Mouse (Mus musculus) limb, embryonic 11.5 days (tissue): ENCODE measurements around the gene Cacnb4. TPM values are rescaled to one million over a fixed set of nuclear protein-coding genes. Genes with fewer than 3 reads are reported as not detected.

Source experiments
- ATAC-seq: fragments of 200-750 bp; cut with Nextera tagmentation; 2 replicates; pipeline ENCODE4 v1.8.0; 2017; ENCODE audit warnings: low read depth; ENCODE audit not compliant: insufficient number of reproducible peaks, low FRiP score, low TSS enrichment
- DNase-seq: peaks from one replicate; pipeline ENCODE4 v3.0.0-alpha.2; 2015; ENCODE audit warnings: low spot score
- H3K27ac ChIP-seq: fragments of 300-500 bp; sonication (generic); replicated peaks from 2 replicates; pipeline ENCODE4 v1.5.1; 2014; ENCODE audit warnings: low read depth, mild to moderate bottlenecking, low read length
- H3K27me3 ChIP-seq: fragments of 300-500 bp; sonication (generic); 2 replicates; pipeline ENCODE4 v1.6.1; 2014; ENCODE audit warnings: mild to moderate bottlenecking, low read length, mixed read lengths; ENCODE audit not compliant: control insufficient read depth, insufficient read depth
- H3K36me3 ChIP-seq: fragments of 300-500 bp; sonication (generic); 2 replicates; pipeline ENCODE4 v1.6.1; 2014; ENCODE audit warnings: mild to moderate bottlenecking, low read length, moderate library complexity, mixed read lengths; ENCODE audit not compliant: control insufficient read depth, insufficient read depth
- H3K4me1 ChIP-seq: fragments of 300-500 bp; sonication (generic); 2 replicates; pipeline ENCODE4 v1.6.1; 2014; ENCODE audit warnings: low read length, mixed read lengths; ENCODE audit not compliant: control insufficient read depth, insufficient read depth
- H3K4me2 ChIP-seq: fragments of 300-500 bp; sonication (generic); 2 replicates; pipeline ENCODE4 v1.6.1; 2014; ENCODE audit warnings: low read depth, mild to moderate bottlenecking, moderate library complexity; ENCODE audit not compliant: severe bottlenecking
- H3K4me3 ChIP-seq: fragments of 300-500 bp; sonication (generic); 2 replicates; pipeline ENCODE4 v1.5.1; 2014; ENCODE audit warnings: low read depth, low read length
- H3K9ac ChIP-seq: fragments of 300-500 bp; sonication (generic); 2 replicates; pipeline ENCODE4 v1.6.1; 2014; ENCODE audit warnings: mild to moderate bottlenecking, low read length
- H3K9me3 ChIP-seq: fragments of 300-500 bp; sonication (generic); 2 replicates; pipeline ENCODE4 v1.6.1; 2016; ENCODE audit warnings: low read length; ENCODE audit not compliant: control insufficient read depth
- WGBS: fragments of 180-500 bp; shearing (Covaris S2); extraction: QIAGEN DNeasy Blood & Tissue Kit; methylation state at CpG from one replicate; pipeline ENCODE4 v1.1.7; 2014; 5-methylcytosine and 5-hydroxymethylcytosine counted together
- polyA plus RNA-seq: library from polyadenylated mRNA; unstranded; fragments of >200 nt; fragmentation: Nextera tagmentation; extraction: Ambion mirVana; gene quantifications from 2 replicates; pipeline ENCODE4 v1.2.1, GENCODE M21; 2014

Gene Cacnb4
- polyA plus RNA-seq, 1 experiment from 2014 or later = 0.52 TPM

DNA sequence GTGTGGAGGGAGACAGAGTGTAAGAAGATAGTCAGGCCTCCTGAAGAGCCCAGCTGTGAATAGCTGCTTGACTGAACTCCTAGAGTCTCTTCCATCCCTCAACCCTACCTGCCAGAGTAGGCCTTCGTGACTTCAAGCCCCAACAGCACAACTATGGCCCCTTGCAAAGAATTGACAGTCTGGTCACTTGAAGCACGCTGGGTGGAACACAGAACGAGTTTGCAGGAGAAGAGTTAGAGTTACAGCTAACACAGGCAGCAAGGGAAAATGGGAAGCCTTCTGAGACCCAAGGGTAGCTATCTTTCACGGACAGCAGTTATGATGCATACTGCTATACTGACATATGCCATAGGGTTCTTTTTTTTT is 119.7 kb downstream of the Cacnb4 start:
- H3K4me2 ChIP-seq = no peak overlapping the region
- H3K4me1 ChIP-seq = no peaks in the 10 kb centered on the region
- no peak for ATAC-seq
- no peak overlapping the region for H3K9ac ChIP-seq
- H3K4me3 ChIP-seq = no peak overlapping the region
- DNase-seq = no peak
- no peaks in the 10 kb centered on the region for H3K9me3 ChIP-seq
- H3K27me3 ChIP-seq = no peaks in the 10 kb centered on the region
- H3K36me3 ChIP-seq = no peaks in the 10 kb centered on the region
- H3K27ac ChIP-seq = no peak overlapping the region
- WGBS = 93% methylated on average over 4 of the region's 4 CpGs

DNA sequence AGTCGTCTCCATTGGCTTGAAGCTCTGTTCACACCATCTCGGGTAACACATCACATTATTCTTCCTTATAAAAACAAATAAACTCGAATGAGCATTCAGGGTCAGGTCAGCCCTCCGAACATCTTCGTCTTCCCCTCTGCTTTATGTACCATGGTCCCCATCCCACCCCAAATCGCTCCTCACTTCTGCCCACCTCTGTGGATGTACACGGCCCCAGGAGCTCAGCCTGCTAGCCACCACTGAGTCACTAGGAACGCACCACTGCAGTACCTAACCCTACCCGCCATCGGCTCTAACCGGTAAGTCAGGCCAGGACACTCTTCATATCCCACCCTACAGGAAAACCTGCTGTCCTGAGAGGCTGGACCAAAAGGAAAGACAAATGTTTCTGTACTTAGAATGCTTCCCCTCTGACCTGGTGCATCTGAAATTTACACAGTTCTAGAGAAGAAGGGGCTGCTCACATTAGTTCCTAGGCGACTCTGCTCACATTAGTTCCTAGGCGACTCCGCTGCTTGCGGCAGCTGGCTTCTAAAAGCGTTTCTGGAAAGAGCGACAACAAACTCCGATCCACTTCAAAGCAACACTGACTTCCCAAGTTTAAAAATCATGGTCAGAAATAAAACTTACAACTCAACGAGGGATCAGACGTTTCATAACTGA is 120.2 kb downstream of the Cacnb4 start:
- Histone ChIP-seq H3K9me3 (no peaks in the 10 kb centered on the region), H3K4me1 (no peaks in the 10 kb centered on the region), H3K4me2 (no peak overlapping the region), H3K9ac (no peak overlapping the region), H3K4me3 (no peak overlapping the region), H3K36me3 (no peaks in the 10 kb centered on the region), H3K27me3 (no peaks in the 10 kb centered on the region), H3K27ac (no peak overlapping the region)
- no peak for DNase-seq
- 88% methylated on average over 20 of the region's 20 CpGs for WGBS
- no peak for ATAC-seq

DNA sequence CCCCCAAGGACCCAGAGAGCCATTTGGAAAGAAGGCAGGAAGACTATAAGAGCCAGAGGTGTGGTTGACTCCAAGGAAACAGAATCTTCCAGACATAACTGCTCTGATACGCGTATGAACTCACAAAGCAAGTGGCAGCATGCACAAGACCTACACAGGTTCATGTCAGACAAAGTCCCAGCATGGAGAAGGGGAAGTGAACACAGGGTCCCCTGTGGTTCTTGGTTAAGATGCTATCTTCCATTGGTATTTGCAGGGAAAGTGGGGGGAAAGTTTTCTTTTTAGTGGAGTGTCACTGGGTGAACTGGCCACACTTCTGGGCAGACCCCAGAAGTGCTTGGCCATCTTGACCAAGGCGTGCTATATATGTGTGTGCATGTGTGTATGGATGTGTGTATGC is 128.2 kb downstream of the Cacnb4 start:
- Histone ChIP-seq H3K36me3 (no peaks in the 10 kb centered on the region), H3K4me2 (no peak overlapping the region), H3K4me1 (no peaks in the 10 kb centered on the region), H3K9me3 (no peaks in the 10 kb centered on the region), H3K9ac (no peak overlapping the region), H3K27me3 (no peaks in the 10 kb centered on the region), H3K4me3 (no peak overlapping the region), H3K27ac (no peak overlapping the region)
- ATAC-seq (no peak), DNase-seq (no peak)
- 92% methylated on average over 3 of the region's 3 CpGs for WGBS

DNA sequence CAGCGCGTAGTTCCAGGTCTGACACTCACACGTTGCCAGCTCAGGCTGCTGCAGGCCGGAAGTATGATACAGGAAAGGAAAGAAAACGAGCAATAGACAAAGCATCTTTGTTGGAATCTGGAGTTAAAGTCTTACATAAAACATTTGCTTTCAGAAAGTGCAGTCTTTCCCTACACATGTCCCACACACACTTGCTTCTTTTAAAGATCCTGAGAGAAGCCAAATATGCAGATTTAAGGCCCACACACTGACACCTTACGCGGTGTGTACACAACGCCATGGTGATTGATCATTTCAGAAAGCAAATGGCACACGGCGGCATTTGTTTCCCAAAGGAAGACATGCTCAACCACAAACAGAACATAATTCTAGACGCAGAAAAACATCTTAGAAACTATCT is 129.3 kb downstream of the Cacnb4 start:
- no peaks in the 10 kb centered on the region for H3K4me1 ChIP-seq
- H3K9ac ChIP-seq = no peak overlapping the region
- no peak overlapping the region for H3K27ac ChIP-seq
- H3K36me3 ChIP-seq = no peaks in the 10 kb centered on the region
- H3K4me3 ChIP-seq = no peak overlapping the region
- ATAC-seq (no peak), DNase-seq (no peak)
- no peaks in the 10 kb centered on the region for H3K27me3 ChIP-seq
- H3K4me2 ChIP-seq = no peak overlapping the region
- 90% methylated on average over 11 of the region's 11 CpGs for WGBS
- H3K9me3 ChIP-seq = no peaks in the 10 kb centered on the region

DNA sequence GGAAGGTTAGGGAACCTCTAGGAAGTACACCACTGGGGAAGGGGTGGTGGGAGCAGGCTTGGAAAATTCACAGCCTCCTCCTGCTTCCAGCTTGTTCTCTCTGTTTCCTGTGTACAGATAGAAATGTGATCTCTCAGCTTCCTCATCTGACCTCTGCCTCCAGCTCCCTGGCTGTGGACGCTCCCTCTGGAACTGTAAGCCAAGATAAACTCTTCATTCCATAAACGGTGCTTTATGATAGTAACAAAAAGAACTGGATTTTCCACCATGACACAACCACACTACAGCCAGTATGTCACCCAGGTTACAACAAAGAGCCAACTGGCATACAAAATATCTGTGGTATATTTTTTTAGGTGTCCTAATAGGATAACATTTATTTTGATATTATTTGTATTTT is 132.1 kb downstream of the Cacnb4 start:
- DNase-seq (no peak), ATAC-seq (no peak)
- no peak overlapping the region for H3K4me2 ChIP-seq
- no peaks in the 10 kb centered on the region for H3K4me1 ChIP-seq
- 94% methylated on average over 2 of the region's 2 CpGs for WGBS
- no peaks in the 10 kb centered on the region for H3K27me3 ChIP-seq
- H3K27ac ChIP-seq = no peak overlapping the region
- H3K36me3 ChIP-seq = no peaks in the 10 kb centered on the region
- no peak overlapping the region for H3K9ac ChIP-seq
- H3K4me3 ChIP-seq = no peak overlapping the region
- no peaks in the 10 kb centered on the region for H3K9me3 ChIP-seq

DNA sequence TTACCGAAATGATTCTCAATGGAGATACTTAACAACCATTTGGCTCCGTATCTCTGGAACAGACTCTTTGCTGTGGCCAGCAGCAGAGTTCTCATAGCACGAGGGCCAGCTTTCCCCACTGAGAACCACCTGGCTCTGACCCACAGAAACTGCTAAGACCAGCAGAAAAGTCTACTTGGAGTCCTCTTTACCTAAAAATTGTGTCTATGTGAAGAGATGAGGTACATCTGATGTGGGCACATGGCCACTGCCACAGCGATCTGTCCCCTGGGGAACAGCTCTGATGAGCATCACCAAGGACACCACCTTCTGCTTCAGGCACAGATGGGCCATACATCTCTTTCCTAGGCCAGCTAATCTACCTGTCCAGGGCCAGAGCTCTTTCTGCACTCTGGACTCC is 135.6 kb downstream of the Cacnb4 start:
- no peak for DNase-seq
- Histone ChIP-seq H3K27me3 (no peaks in the 10 kb centered on the region), H3K36me3 (no peaks in the 10 kb centered on the region), H3K4me1 (no peaks in the 10 kb centered on the region), H3K4me2 (no peak overlapping the region), H3K9me3 (no peaks in the 10 kb centered on the region), H3K27ac (no peak overlapping the region), H3K9ac (no peak overlapping the region), H3K4me3 (no peak overlapping the region)
- 90% methylated on average over 4 of the region's 4 CpGs for WGBS
- ATAC-seq = no peak

DNA sequence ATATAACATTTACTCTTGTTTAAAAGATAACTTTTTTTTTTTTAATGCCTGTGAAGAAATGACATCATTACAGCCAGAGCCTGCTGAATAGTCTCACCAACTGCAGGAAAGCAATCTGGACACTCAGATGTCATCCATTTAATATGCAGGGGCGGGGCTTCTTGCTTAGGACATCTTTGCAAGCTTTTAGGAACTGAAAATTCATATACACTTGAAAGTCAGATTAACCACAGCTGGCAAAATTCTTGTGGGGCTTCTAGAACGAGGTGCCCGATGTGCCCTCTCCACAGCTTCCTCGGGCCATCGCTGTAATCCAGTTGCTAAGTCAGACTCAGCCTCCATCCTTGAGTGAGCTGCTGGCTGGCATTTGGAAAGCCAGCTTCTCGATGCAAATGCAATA is 137.3 kb downstream of the Cacnb4 start:
- Histone ChIP-seq H3K4me3 (no peak overlapping the region), H3K9me3 (no peaks in the 10 kb centered on the region), H3K4me2 (no peak overlapping the region), H3K27me3 (no peaks in the 10 kb centered on the region), H3K36me3 (no peaks in the 10 kb centered on the region), H3K27ac (no peak overlapping the region), H3K9ac (no peak overlapping the region), H3K4me1 (no peaks in the 10 kb centered on the region)
- ATAC-seq = no peak
- WGBS = 92% methylated on average over 6 of the region's 6 CpGs
- no peak for DNase-seq

DNA sequence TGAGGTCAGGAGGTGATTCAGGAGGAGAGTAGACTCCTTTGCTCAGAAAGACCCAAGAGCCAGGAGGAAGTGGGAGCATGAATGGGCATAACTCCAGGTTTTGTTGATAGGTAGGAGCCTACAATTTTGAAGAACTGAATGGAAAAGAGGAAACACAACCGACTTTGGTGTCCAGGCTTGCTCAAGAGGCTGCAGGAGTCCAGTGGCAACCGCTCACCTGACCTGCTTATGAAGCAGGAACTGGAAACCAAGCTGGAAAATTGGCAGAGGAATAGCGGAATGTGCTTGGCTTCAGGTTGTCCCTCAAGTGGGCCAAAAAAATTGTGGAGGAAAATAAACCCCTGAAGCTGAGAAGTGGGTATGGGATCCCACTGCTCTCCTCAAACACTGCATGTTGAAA is 139.0 kb downstream of the Cacnb4 start:
- no peaks in the 10 kb centered on the region for H3K27me3 ChIP-seq
- no peaks in the 10 kb centered on the region for H3K9me3 ChIP-seq
- no peaks in the 10 kb centered on the region for H3K4me1 ChIP-seq
- no peak overlapping the region for H3K9ac ChIP-seq
- ATAC-seq (no peak), DNase-seq (no peak)
- WGBS = 88% methylated on average over 3 of the region's 3 CpGs
- no peak overlapping the region for H3K4me3 ChIP-seq
- no peak overlapping the region for H3K27ac ChIP-seq
- no peak overlapping the region for H3K4me2 ChIP-seq
- H3K36me3 ChIP-seq = no peaks in the 10 kb centered on the region

DNA sequence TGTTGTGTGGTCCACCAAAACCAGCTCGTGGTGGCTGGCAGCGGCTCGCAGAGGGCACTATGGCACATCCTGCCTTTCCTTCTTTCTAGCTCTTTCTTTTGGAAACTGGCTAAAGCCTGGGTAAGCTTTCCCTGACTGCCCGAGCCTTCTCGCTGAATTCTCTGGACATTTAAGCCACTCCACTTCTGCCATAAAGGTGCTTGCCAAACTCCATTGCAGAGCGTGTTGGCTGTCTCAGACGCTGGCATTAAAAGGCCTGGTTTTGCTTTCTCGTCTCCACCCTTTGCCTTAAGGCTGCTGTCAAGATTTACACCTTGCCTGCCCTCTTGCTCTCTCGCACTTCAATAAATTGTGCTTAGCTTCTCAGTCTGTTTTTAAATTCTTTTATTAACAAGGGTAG is 139.5 kb downstream of the Cacnb4 start:
- H3K36me3 ChIP-seq = no peaks in the 10 kb centered on the region
- no peak overlapping the region for H3K27ac ChIP-seq
- DNase-seq (no peak), ATAC-seq (no peak)
- H3K9me3 ChIP-seq = no peaks in the 10 kb centered on the region
- WGBS = 80% methylated on average over 9 of the region's 9 CpGs
- no peaks in the 10 kb centered on the region for H3K27me3 ChIP-seq
- H3K4me3 ChIP-seq = no peak overlapping the region
- H3K4me1 ChIP-seq = no peaks in the 10 kb centered on the region
- H3K4me2 ChIP-seq = no peak overlapping the region
- no peak overlapping the region for H3K9ac ChIP-seq
